Mouse (Mus musculus): ENCODE measurements around the gene Wdr35.
"Not testable (repeated sequence)": the region's sequence is repeated elsewhere in the genome, so short reads cannot be mapped to it uniquely, and the experiment has no call there.

The Wdr35 gene

GRCm38 (mm10) chr12:9007146-9007545 is 33.5 kb downstream of the Wdr35 start:
- DNase-seq (ENCODE audit: low spot score) = no peak

- DNase-seq (ENCODE audit: low spot score) = no peak
Observed at GRCm38 (mm10) chr12:9007811-9008210, 34.1 kb downstream of the Wdr35 start.

GRCm38 (mm10) chr12:9010311-9010710 is 36.6 kb downstream of the Wdr35 start:
- no peak for DNase-seq (ENCODE audit: low spot score)

- DNase-seq (ENCODE audit: low spot score) = no peak
Observed at GRCm38 (mm10) chr12:9016376-9016775, 42.7 kb downstream of the Wdr35 start.

GRCm38 (mm10) chr12:9020431-9020830 is 46.7 kb downstream of the Wdr35 start:
- no peak for DNase-seq (ENCODE audit: low spot score)

GRCm38 (mm10) chr12:9020986-9021385 is 47.3 kb downstream of the Wdr35 start:
- DNase-seq (ENCODE audit: low spot score) = no peak

GRCm38 (mm10) chr12:9023031-9023430 is 49.3 kb downstream of the Wdr35 start:
- DNase-seq (ENCODE audit: low spot score) = peak; percentile 39

GRCm38 (mm10) chr12:9024071-9024470 is 50.4 kb downstream of the Wdr35 start:
- DNase-seq (ENCODE audit: low spot score) = no peak

GRCm38 (mm10) chr12:9024736-9025135 is 51.0 kb downstream of the Wdr35 start:
- no peak for DNase-seq (ENCODE audit: low spot score)

- no peak for DNase-seq (ENCODE audit: low spot score)
Observed at GRCm38 (mm10) chr12:9026843-9027242, 53.2 kb downstream of the Wdr35 start.

- DNase-seq (ENCODE audit: low spot score) = not testable (repeated sequence)
Observed at GRCm38 (mm10) chr12:9028816-9029215, 55.1 kb downstream of the Wdr35 start.

GRCm38 (mm10) chr12:9029506-9029887 is 55.8 kb downstream of the Wdr35 start:
- no peak for DNase-seq (ENCODE audit: low spot score)

- peak; percentile 96 for DNase-seq (ENCODE audit: low spot score)
Observed at GRCm38 (mm10) chr12:9029888-9030723, 56.4 kb downstream of the Wdr35 start, which contains the start of gene Ttc32. Gene Ttc32, plus strand, starts transcription at chr12:9029997.

GRCm38 (mm10) chr12:9031166-9031565 is 57.5 kb downstream of the Wdr35 start:
- no peak for DNase-seq (ENCODE audit: low spot score)

- no peak for DNase-seq (ENCODE audit: low spot score)
Observed at GRCm38 (mm10) chr12:9033140-9033539, 59.4 kb downstream of the Wdr35 start.

GRCm38 (mm10) chr12:9036409-9036808 is 62.7 kb downstream of the Wdr35 start:
- no peak for DNase-seq (ENCODE audit: low spot score)

- no peak for DNase-seq (ENCODE audit: low spot score)
Observed at GRCm38 (mm10) chr12:9040177-9040576, 66.5 kb downstream of the Wdr35 start.

GRCm38 (mm10) chr12:9040686-9041085 is 67.0 kb downstream of the Wdr35 start:
- no peak for DNase-seq (ENCODE audit: low spot score)

- no peak for DNase-seq (ENCODE audit: low spot score)
Observed at GRCm38 (mm10) chr12:9042316-9042715, 68.6 kb downstream of the Wdr35 start.

- DNase-seq (ENCODE audit: low spot score) = no peak
Observed at GRCm38 (mm10) chr12:9042759-9043158, 69.1 kb downstream of the Wdr35 start.

- no peak for DNase-seq (ENCODE audit: low spot score)
Observed at GRCm38 (mm10) chr12:9044666-9045065, 71.0 kb downstream of the Wdr35 start.

GRCm38 (mm10) chr12:9046674-9047073 is 73.0 kb downstream of the Wdr35 start:
- no peak for DNase-seq (ENCODE audit: low spot score)

GRCm38 (mm10) chr12:9048090-9048489 is 74.4 kb downstream of the Wdr35 start:
- no peak for DNase-seq (ENCODE audit: low spot score)

GRCm38 (mm10) chr12:9050824-9051223 is 77.1 kb downstream of the Wdr35 start:
- DNase-seq (ENCODE audit: low spot score) = no peak
